Mouse (Mus musculus): ENCODE results near the gene S100a2. TPM values are rescaled to one million over a fixed set of nuclear protein-coding genes. Genes with fewer than 3 reads are reported as not detected.
A peak's percentile ranks its signal among the peaks of the same experiment; 100 is the strongest.

Gene S100a2
- total RNA-seq, 2 experiments from 2014 or later, result not detected

DNA sequence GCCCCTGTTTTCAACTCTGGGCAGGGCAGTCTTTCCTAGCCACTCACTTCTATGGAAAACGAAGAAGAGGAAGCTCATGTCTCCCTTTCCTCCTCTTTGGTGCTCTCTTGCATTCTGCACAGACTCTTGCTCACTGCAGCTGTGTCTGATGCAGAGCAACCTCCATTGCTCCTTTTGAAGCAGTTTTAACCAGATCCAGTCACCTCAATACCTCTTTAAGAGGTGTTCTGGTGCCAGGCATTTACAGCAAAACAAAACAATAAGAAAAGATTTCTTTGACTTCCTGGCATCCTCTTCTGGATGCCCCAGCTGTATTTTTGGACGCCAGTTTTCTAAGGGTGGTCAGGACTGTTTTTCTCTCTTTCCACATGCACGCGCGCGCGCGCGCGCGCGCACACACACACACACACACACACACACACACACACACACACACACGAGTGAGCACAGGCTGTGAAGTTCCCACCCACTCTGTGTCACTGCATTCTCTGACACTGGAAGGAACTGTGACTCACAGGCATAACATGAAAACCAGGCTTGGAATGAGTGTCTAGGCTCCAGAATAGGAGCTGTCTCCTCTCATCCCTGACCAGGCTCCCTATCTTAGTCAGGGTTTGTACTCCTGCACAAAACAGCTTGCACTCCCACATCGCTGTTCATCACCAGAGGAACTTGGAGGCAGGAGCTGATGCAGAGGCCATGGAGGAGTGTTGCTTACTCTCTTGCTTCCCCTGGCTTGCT, 2.5 kb upstream of the S100a2 start:
- intact Hi-C loops (cut with DNase I), result loop anchor here (5.0 kb wide), 2 partner anchors 65 to 120 kb away; partner anchors contain the start of gene S100a7a
- no peak for DNase-seq (ENCODE audit: extremely low spot score in 1 of 2, low spot score in 2 of 2)

DNA sequence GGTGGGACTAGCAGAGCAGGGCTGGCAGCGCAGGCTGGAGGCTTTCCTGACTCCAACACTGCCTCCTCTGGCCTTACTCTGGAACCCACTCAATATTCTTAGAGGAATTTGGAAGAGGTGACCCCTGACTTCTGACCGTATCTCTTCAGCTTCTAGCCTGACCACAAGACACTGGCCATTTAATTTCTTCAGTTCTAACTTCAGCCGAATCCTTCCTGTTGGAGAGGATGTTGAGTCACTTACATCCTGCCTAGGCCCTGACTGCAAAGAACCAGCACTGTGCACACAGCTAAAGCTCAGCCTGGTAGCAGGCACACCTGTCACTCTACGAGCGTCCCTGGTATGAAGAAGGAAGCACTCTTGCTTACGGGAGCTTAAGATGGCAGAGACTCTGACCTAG, 657 bp upstream of the S100a2 start:
- DNase-seq (ENCODE audit: extremely low spot score in 1 of 2, low spot score in 2 of 2), result no peak

DNA sequence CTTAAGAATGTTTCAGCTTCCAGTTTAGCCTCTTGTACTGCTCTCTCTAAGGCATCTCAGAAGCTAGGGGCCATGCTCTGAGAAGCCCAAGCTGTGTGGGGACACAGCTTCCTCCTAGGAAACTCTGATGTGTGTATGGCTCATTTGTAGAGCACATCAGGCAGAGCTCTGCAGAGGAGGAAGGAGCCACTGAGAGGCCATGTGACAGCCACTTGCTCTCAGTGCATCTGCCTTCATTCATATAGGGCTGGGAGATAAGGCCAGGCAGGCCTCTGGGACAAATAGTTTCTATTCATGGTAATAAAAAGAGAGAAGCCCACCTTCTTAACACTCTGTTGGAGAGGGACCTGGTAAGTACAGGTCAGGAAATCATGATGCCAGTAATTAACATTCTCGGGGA, 4.4 kb downstream of the S100a2 start:
- no peak for DNase-seq (ENCODE audit: extremely low spot score in 1 of 2, low spot score in 2 of 2)
- intact Hi-C loops (cut with DNase I), result no loop called here

More for the DNA sequence above, 657 bp upstream of the S100a2 start:
- intact Hi-C loops (cut with DNase I), result loop anchor here (5.0 kb wide), 2 partner anchors 63 to 118 kb away; partner anchors contain the start of gene S100a7a

DNA sequence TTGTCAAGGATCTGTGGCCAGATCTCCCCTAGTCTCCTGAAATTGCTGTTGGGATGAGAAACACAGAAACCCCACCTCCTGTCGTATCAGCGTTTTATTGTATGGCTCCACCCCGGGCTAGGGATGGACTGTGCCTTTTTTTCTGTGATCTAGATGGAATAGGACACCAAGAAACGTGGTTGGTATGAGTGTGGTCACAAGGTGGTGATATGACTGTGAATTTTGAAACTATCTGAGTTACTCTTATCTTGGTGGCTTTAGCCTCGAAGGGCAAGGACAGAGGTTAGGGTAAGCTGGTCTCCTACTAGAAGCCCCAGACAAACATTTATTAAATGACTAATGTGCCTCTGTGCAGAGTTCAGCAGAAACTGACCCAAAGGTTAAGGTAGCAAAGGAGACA, 5.5 kb downstream of the S100a2 start:
- intact Hi-C loops (cut with DNase I), result no loop called here
- no peak for DNase-seq (ENCODE audit: extremely low spot score in 1 of 2, low spot score in 2 of 2)

DNA sequence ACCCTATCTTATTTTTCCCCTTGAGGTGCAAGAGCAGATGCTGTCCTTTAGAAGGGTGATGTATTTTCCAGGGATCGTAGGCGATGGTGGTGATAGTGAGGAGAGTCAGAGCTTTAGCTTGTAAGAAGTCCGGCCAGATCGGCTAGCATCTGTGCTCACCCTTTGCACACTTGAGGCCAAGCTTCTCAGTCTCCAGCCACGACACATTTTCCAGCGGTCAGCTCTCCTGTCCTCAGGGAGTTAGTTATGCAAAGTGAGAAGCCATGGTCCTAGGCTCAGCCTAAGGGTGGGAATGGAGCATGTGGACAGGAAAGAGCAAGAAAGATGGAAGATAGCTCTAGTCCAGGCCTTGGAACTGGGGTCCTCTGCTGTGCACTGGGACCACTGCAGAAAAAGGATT, 6.8 kb downstream of the S100a2 start:
- no peak for DNase-seq (ENCODE audit: extremely low spot score in 1 of 2, low spot score in 2 of 2)
- intact Hi-C loops (cut with DNase I), result no loop called here

DNA sequence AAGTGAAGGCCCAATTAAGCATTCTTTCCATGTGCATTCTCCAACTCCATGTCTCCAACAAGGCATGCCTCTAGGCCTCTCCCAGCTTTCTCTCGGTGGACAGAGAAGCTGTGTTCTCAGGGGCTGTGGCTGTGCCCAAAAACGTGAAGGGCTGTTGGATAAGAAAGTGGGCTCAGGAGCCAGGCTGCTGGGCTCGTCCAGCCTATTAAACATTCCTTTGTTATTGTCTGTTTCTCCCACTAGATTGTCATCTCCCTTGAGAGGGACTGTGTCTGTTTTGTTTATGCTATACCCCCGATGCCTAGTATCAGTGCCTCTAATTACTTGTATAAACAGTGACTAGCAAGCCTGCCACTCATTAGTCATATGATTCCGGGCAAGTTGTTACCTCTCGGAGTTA, 7.7 kb downstream of the S100a2 start:
- intact Hi-C loops (cut with DNase I), result no loop called here
- DNase-seq (ENCODE audit: extremely low spot score in 1 of 2, low spot score in 2 of 2), result no peak

DNA sequence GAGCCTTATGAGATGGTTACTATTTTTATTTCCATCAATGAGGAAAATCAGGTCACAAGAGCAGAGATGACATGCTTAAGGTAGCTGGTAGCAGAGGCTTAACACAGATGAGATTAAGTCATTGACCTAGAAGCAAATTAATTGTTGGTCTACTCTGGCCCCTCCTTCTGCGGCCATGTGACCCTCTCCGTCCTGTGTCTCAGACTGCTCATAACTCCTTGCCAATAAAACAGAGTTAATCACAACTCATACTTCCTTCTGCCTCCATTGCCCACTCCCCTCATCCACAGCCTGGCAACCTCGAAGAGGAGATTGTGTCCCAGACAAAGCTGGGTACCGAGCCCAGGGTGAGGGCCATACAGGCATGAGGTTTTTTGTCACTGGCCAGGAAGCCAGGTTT, 8.2 kb downstream of the S100a2 start:
- DNase-seq (ENCODE audit: extremely low spot score in 1 of 2, low spot score in 2 of 2), result no peak
- intact Hi-C loops (cut with DNase I), result no loop called here

DNA sequence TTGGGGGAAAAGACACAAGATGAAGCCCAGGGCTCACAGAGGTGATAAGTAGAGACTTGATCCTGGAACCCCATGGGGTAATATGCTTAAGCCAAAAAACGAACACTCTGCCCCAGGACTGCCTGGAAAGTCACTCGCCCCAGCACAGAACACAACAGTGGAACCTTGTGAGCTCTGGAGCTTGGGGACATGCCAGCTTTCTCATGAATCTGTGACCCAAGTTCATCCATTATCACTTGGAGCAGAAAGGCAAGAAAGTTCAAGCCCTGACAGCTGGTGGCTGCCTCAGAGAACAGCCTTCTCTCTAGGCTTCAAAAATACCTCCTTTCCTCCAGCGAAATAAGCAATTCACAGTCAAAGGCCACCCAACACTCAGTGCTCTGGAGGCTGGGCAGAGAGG, 9.4 kb downstream of the S100a2 start:
- intact Hi-C loops (cut with DNase I), result no loop called here
- no peak for DNase-seq (ENCODE audit: extremely low spot score in 1 of 2, low spot score in 2 of 2)

DNA sequence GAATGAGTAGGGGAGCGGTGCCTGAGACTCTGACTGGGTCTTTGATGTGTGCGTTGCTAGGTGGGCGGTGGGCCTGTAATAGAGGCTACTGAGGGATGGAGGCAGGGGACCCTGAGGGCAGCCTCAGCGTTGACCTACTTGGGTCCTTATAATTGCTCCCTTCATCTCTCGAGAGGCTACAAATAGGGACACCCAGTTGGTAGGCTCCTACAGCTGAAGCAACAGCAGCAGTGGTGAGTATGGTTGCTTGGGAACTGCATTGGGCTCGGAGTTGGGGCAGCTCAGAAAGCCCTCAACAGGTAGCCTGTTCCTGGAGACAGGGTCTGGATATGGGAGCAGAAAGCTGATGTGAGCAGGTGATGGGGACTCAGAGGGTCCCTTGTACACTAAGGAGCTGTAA, 10.0 kb downstream of the S100a2 start:
- no peak for DNase-seq (ENCODE audit: extremely low spot score in 1 of 2, low spot score in 2 of 2)
- intact Hi-C loops (cut with DNase I), result no loop called here

DNA sequence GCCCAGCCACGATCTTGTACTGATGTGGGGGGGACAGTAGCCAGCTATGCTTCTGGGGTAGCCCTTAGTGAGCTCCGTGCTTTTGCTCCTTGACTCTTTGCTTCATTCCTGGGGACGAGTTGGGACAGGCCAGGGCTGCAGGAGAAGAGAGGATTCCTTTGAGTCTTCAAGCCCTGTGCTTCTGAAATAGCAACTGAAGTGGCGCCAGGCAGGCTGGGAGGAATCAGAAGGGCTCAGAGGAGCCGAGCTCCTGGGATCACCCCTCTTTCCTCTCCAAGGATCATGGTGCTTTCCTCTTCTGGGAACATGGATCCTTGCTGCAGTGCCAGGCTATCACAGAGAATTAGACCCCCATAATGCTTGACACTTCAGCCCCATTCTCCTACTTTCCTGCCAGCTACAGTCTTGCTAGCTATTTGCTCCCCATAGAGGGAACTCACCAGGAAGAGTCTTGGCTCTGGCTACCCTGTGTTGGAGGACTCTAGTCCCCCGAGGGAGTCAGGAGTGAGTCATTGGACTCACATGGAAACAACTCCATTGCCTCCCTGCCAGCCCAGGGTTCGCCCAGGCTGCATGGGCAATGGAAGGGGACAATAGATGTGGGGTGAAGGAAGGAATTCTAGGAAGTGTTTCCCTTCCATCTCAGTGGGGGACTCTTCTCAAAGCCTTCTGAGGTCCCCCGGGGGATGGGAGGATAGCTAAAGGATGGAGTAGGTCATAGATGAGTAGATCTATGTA, 10.6 kb downstream of the S100a2 start:
- no peak for DNase-seq (ENCODE audit: extremely low spot score in 1 of 2, low spot score in 2 of 2)
- intact Hi-C loops (cut with DNase I), result no loop called here

DNA sequence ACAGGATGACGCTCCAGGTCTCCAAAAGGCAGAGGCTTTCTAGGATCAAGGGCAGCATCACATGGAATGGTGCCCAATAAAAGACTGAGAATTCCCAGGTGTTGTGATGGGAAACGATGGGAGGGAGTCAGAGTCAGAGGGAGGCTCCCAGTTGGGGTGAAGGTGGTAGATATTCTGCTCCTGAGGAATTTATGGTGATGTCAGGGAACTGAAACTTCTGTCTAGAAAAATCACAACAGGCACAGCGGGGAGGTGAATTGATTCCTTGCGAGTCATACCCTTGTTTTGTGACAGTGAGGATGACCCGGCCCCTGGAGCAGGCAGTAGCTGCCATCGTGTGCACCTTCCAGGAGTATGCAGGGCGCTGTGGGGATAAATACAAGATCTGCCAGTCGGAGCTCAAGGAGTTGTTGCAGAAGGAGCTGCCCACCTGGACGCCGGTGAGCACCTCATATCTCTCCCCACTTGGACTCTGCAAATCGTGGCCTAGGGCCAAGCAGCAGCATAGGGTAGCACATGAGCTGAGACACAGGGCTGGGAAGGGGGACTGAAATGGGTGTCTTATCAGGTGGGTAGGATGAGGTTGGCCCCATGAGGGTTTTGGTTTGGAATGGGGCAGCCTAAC, 11.6 kb downstream of the S100a2 start, which contains the start of gene Gm42674:
Gm42674 (plus strand) TSS at position 419 of the 625 bp plus-strand sequence.
- intact Hi-C loops (cut with DNase I), result no loop called here
- DNase-seq (ENCODE audit: extremely low spot score in 1 of 2, low spot score in 2 of 2), result no peak

DNA sequence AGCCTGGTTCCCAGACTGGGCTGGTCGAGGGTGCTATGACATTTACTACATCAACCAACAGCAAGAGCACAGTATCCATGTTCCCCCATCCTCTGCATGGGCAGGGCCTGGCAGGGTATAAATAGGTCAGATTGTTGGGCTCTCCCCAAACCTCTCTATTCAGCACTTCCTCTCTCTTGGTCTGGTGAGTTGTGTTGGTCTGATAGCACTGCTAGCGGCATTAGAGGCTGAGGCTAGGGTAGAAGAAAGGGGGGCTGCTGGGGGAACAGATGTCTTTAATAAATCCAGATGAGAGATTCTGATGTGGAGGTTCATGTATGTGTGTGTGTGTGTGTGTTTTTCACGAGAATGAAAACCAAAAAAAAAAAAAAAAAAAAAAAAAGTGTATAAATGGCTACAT, 13.6 kb downstream of the S100a2 start, which contains the start of gene S100a4:
S100a4 (plus strand) TSS at position 149 of the 400 bp plus-strand sequence.
- intact Hi-C loops (cut with DNase I), result no loop called here
- no peak for DNase-seq (ENCODE audit: extremely low spot score in 1 of 2, low spot score in 2 of 2)

DNA sequence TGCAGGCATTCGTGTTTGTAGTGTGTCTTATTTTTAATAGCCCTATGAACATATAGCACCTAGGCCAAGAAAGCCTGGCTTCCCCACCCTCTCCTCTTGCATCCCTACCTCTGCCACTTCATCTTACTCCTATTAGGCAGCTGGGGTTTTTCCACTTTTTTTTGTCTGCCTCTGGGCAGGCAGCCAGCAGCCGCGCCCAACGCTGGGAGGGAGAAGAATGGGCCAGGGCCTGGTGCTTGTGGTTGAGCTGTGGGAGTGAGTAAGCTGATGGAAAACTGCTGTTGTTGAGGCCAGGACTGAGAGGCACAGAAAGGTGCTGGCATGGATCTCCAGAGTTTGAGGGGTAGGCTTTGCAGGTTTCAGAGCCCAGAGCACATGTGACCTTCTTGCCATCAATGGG, 14.4 kb downstream of the S100a2 start:
- intact Hi-C loops (cut with DNase I), result no loop called here
- peak in 1 of 2 experiments; percentile 76 for DNase-seq (ENCODE audit: extremely low spot score in 1 of 2, low spot score in 2 of 2)

DNA sequence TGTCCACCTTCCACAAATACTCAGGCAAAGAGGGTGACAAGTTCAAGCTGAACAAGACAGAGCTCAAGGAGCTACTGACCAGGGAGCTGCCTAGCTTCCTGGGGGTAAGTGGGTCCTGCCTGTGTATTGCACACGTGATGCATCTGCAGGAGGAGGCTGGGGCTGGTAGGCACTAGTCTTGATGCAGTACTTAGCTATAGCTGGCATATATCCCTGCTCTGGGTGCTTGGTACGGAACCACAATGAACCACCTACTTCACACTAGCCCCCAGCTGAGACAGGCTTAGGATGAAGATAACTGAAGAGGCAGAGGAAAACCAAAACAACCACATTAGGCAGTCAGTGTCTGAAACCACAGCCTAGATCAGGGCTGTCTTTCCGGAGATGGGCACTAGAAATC, 15.0 kb downstream of the S100a2 start:
- DNase-seq (ENCODE audit: extremely low spot score in 1 of 2, low spot score in 2 of 2), result no peak
- intact Hi-C loops (cut with DNase I), result no loop called here

DNA sequence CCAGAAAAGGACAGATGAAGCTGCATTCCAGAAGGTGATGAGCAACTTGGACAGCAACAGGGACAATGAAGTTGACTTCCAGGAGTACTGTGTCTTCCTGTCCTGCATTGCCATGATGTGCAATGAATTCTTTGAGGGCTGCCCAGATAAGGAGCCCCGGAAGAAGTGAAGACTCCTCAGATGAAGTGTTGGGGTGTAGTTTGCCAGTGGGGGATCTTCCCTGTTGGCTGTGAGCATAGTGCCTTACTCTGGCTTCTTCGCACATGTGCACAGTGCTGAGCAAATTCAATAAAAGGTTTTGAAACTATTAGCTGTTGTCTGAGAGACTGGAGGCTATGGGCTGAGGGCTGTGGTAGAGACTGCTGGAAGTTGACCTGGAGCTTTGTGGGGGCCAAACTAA, 15.7 kb downstream of the S100a2 start:
- intact Hi-C loops (cut with DNase I), result no loop called here
- no peak for DNase-seq (ENCODE audit: extremely low spot score in 1 of 2, low spot score in 2 of 2)

DNA sequence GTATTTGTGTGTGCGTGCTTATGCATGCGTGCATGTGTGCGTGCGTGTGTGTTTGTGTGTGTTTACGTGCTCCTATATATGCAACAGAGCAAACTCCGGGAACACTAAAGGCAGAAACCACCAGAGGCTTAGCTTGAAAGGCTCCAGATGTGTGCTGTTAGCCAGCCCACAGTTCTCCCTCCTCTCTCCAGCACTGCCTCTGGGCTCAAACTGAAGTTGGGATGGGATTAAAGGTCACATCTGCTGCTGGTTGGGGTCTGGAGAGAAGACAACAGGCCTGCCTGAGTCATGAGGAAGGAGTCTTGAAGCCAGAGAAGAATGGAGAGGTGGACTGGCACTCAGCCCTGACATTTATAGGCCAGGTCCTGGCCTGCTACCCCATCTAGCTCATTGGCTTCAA, 16.1 kb downstream of the S100a2 start:
- no peak for DNase-seq (ENCODE audit: extremely low spot score in 1 of 2, low spot score in 2 of 2)
- intact Hi-C loops (cut with DNase I), result no loop called here

DNA sequence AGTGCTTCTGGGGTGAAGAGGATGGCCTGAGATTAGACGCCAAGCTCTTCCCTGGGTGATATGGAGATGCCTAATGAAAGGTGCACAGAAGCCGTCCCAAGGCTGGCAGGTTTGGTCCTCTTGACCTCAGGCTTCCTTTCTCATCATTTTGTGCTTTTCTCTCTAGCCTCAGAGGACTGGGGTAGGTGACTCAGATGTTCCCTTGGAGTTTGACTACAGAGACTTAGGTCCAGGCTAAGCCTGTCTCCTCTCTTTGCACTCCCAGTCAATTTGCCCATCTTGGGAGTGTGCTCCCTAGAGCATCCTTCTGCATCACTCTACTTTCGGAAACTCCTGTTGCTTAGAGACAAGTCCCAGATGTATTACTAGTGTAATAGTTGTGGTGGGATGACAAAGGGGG, 17.3 kb downstream of the S100a2 start:
- intact Hi-C loops (cut with DNase I), result no loop called here
- DNase-seq (ENCODE audit: extremely low spot score in 1 of 2, low spot score in 2 of 2), result no peak

DNA sequence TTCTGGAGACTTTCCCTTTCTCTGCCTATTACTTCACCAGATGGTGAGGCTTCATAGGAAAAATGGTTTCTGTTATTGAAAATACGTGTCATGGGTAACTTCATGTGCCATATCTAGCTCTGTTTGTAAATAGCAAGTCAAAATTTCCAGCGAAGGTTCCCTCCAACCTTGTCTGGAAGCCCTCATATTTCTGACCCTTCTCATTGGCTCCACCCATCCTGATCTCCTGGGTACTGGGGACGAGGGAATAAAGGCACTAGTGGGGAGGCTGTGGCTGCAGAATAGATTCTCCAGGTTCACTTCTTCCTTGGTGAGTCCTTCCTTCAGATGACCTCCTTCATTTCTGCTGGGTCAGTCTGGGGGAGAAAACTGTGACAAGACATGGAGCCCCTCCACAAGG, 18.2 kb downstream of the S100a2 start, which contains the start of gene S100a5:
S100a5 (plus strand) TSS at position 301 of the 400 bp plus-strand sequence.
- intact Hi-C loops (cut with DNase I), result no loop called here
- DNase-seq (ENCODE audit: extremely low spot score in 1 of 2, low spot score in 2 of 2), result no peak

DNA sequence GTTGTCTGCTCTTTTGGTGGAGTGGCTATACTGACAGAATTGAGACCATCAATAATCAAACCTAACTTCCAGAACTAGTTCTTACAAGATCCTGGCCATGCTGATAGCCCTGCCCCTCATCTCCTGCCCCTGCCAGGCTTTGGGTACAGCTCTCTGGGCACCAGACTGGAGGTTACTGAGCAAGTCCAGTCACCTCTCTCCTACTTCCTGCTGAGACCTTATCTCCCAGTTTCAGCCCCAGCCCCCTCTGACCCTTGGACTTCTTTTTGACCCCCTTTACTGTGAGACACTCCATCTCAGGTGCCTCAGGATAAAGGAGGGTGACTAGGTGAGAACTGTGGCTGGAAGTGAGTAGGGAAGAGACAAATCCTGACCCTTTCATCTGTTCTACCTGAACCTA, 19.1 kb downstream of the S100a2 start:
- intact Hi-C loops (cut with DNase I), result no loop called here

DNA sequence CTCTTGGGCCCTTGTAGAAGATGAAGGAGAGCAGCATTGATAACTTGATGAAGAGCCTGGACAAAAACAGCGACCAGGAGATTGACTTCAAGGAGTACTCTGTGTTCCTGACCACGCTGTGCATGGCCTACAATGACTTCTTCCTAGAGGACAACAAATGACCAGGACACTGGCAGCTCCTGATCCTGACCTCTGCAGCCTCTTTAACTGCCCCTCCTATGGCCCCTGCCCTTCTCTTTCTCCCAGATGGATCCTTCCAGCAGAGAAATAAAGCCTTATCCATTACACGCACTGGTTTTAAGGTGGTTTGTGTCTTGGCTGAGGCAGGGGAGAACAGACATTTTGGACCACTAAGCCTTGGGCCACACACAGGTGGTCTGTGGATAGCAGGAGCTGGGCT, 21.4 kb downstream of the S100a2 start:
- intact Hi-C loops (cut with DNase I), result no loop called here
- DNase-seq (ENCODE audit: extremely low spot score in 1 of 2, low spot score in 2 of 2), result no peak

More for the DNA sequence above, 19.1 kb downstream of the S100a2 start:
- DNase-seq (ENCODE audit: extremely low spot score in 1 of 2, low spot score in 2 of 2), result no peak

Measured in left cerebral cortex, postnatal 10 days (tissue).